Mouse (Mus musculus): ENCODE data around the gene Syngr1.

Gene Syngr1

DNA sequence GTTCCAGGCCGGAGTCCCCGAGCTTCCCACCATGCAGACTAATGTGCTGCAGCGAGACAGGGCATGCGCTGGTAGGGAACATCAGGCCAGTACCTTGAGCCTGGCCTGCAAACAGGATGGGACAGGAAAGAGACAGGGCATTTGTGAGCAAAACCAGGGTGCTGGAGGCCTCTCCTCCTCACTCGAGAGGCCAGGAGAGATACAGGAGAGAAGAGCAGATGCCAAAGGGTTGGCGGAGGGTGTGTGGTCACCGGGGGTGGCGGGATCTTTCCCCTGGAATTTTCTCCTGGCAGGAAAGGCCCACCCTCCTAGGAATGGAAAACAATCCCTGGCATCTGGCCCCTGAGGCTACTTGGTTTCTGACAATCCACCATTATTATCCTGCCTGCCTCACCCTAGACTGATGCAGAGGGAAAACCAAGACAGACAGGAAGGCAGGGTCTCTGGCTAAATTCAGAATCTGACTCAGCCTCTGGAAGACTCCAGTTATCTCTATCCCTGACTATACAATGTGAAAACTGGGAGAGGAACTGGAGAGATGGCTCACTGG is 21.0 kb upstream of the Syngr1 start:
- no peak for DNase-seq (ENCODE audit: low read depth, low spot score)

DNA sequence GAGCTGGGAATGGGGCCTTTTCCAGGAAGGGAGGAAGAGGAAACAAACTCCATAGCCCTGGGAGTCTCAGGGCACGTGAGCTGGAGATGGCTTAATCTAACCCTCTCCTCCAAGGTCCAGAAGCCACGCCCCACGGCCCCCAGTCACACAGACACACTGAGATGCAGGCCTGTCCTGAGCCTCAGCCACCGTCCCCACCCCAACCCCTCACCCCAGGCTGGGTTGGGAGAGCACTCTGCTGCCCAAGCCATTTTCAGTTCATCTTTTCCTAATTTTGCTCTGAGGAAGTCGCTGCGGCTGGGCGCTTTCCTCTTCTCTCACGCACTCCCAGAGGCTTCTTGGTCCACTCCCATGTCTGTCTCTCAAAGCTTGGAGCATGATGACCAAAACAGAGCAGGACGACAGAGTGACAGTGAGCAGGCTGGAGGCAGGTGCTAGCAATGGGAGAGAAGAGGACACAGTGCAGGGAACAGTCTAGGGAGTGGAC is 19.1 kb upstream of the Syngr1 start:
- no peak for DNase-seq (ENCODE audit: low read depth, low spot score)

DNA sequence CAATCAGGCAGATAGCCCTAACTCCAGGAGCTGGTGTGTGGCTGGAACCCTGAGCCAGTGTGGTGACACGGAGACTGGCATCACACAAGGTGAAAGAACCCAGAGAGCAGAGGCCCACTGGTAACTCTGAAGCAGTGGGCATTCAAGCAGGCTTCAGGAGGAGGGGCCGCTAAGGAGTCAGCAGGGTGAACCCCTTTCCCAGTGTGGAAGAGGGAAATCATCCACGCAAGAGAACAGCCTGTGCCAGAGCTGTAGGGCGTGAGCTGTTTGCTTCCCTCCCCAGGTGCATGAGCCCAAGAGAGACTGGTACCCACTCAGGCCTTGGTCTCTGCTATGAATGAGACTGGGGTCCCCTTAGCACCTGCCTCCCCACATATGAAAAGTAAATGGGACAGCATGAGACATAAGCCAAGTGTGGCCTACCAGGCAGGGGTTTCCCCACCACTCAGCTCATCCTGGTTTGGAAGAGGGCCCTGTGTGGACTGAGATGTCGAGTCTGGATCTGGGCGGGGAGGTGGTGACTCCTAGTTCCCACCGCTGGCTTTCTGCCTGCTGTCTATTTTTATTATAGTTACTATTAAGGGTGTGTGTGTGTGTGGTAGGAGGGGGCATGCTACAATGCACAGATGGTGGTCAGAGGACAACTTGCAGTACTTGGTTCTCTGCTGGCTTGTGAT is 18.4 kb upstream of the Syngr1 start:
- DNase-seq (ENCODE audit: low read depth, low spot score): no peak

GRCm38 (mm10) chr15:80073256-80073621 is 17.9 kb upstream of the Syngr1 start:
- no peak for DNase-seq (ENCODE audit: low read depth, low spot score)

DNA sequence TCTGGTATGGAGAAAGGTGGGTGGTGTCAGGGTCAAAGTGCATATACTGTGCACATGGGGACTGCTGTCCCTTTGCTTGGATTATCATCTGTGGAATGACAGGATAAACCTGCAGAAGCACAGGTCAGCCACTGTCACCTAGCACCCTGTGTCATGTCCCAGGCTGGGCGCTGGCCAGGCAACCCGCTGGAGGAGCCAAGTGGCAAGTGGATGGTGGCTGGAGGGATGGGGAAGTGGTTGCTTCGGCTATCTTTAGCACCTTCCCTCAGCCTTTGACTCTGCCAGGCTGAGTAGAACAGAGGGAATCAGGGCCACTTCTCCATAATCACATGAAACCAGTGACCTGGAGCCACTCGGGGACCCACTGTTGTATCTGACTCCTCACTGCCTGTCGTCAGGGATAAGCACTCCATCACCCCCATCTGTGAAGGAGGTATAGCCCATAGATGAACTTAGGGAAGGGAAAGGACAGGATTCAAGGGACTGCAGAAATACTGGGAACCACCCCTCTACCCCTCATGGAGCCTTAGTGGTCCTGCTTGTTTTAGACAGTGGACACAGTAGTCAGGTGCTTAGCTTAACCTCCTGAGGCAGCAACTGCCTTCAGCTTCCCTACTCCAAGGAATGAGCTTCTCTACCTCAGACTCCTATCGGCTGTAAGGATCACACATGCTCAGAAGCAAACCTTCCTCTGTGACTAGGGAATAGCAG is 16.3 kb upstream of the Syngr1 start:
- DNase-seq (ENCODE audit: low read depth, low spot score): no peak

- DNase-seq (ENCODE audit: low read depth, low spot score): no peak
These were observed 15.8 kb upstream of the Syngr1 start for GRCm38 (mm10) chr15:80075374-80075694.

DNA sequence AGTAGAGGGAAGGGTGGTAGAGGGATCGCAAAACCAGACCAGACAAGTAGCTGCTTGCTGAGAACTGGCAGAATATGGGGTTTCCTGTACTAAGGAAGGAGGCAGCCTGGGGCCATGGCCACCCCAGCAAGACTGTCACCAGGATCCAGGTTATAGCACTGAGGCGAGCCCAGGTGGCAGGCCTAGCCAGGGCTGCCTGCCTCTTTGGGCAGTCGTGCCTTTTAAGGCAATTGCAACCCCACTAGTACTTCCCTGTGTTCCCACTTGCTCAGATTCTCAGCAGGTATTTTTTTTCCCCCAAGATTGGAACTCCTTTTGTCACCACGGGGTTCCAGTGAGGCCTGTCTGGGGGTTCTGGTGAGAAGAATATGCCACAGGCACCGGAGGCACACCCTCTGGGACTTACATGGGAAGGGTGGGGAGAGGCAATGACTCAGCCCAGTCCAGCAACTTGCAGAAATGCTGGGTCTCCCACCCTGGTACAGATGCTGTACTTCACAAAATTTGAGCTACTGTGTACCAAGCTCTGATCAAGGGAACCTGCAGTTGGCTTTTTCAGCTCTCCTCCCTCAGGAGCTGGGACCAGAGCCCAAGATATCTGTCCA is 15.3 kb upstream of the Syngr1 start:
- peak; percentile 38 for DNase-seq (ENCODE audit: low read depth, low spot score)

GRCm38 (mm10) chr15:80076338-80077136 is 14.6 kb upstream of the Syngr1 start:
- DNase-seq (ENCODE audit: low read depth, low spot score): peak; percentile 81

- DNase-seq (ENCODE audit: low read depth, low spot score): no peak
These were observed 12.9 kb upstream of the Syngr1 start for GRCm38 (mm10) chr15:80078058-80078814.

- DNase-seq (ENCODE audit: low read depth, low spot score): no peak
These were observed 11.9 kb upstream of the Syngr1 start for GRCm38 (mm10) chr15:80079129-80079668.

GRCm38 (mm10) chr15:80079954-80080353 is 11.2 kb upstream of the Syngr1 start:
- no peak for DNase-seq (ENCODE audit: low read depth, low spot score)

DNA sequence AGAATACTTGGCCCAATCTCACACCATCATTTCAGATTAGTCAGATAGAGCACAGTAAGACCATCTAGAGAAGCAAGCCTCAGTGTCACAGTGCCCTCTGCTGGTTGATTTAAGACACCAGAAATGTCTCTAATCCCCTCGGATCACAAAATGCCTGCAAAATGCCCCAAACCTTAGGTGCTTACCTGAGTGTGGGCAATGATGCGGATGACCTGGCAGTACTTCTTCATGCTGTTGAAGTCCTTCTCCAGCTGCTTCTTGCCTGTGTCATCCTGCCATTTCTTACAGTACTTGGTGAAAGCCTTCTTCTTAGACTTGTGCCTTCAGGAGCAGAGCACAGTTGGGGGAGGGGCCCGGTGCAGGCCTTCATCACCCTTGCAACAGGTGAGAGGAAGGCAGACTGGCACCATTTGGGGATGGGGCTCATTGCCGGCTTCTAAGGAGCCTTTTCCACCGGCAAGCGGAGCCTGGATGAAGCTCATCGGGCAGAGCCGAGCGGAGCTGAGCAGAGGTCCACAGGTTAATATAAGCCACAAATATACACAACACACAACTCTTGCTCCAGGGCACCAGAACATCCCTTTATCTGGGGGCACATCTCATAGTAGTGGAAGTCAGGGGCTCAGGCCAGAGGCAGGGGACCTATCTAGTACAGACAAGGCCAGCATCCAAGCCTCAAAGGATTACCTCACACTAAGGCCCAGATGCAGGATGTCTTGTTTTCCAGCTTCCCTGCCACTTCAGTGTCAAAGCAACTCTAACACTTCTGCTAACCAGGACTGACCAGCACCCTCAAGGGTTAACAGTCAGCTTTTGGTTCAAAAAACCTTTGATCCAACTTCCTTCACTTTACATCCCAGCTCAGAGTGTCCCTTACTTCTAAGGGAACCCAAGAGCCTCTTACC is 10.2 kb upstream of the Syngr1 start:
- DNase-seq (ENCODE audit: low read depth, low spot score): peak; percentile 52

DNA sequence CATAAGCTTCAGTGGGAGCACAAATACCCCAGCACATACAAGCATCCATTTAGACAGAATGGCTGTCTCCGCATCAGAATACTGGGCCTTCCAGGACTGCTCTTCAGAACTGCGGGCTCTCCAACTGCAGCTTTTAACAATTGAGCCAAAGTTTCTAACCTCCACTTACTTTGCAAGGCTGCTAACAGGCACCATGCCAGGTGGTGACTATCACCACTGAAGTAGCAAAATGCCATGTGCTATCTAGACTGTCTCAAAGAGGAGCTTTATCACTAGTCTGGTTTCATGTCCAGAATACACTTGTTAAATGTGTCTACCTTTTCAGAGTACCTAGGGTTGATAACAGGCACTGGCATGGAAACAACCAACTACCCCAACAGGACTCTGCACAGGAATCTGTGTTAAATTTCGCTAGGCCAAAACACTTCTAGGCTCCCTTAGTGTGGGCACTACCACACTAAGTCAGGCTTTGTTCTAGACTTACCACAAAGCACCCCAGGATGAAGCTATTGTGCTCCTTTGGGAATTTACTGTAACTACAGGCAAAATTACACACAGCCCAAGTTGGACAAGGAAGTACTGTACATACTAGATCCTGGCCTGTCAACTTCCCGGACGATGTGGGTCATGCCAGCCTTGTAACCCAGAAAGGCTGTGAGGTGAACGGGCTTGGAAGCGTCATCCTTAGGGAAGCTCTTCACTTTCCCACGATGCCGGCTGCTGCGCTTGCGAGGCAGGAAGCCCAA is 9.2 kb upstream of the Syngr1 start:
- DNase-seq (ENCODE audit: low read depth, low spot score): no peak

DNA sequence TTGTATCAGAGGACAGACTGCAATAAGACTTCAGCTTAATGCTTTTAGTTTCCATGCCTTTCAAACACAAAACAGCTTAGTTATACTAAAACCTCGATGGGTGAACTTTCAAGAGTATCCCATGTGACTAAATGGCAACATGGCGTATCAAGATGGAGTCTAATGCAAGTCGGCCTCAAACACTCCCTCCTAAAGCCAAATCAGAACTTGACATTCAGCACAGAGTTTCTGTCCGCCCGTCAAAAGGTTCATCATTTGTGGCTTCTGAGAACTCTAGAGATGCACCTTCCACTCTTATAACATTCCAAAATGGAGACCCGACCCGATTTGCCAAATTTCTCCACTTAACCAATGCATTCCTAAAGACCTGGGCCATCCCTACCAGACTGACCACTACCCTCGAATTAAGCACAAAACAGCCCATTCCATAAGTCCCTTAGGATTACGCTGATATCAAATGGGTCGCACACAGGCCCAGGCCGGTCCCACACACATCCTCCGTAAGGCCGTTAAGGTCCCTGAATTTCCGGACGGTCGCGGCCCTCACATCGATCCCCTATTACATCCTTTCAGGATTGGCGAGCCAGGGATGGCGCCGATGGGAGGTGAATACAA is 8.4 kb upstream of the Syngr1 start:
- no peak for DNase-seq (ENCODE audit: low read depth, low spot score)

DNA sequence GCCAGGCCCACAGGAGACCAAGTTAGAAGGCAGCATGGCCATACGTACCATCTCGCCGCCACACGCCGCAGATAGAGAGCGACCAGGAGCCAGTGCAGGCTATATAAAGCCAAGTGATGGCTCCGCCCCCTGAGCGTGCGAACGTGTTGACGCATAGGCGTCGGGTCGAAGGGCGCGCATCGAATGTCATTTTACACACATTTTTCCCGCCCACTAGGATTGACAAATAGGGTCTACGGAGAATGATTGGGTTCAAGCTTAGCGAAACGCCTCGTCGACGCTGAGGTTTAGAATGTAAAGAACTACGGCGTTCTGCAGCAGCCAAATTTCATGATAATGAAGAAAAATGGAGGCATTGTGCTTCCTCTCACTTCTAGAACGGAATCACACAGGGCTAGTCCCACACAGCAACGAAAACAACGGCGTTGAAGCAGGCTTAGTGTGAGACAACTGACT is 7.8 kb upstream of the Syngr1 start:
- peak; percentile 100 for DNase-seq (ENCODE audit: low read depth, low spot score)

- DNase-seq (ENCODE audit: low read depth, low spot score): no peak
These were observed 7.4 kb upstream of the Syngr1 start for GRCm38 (mm10) chr15:80083740-80084139.

GRCm38 (mm10) chr15:80087406-80088012 is 3.6 kb upstream of the Syngr1 start:
- no peak for DNase-seq (ENCODE audit: low read depth, low spot score)

- peak; percentile 96 for DNase-seq (ENCODE audit: low read depth, low spot score)
These were observed 2.5 kb upstream of the Syngr1 start for GRCm38 (mm10) chr15:80088637-80089036.
